Mouse (Mus musculus) left cerebral cortex, postnatal 4 days (tissue): ENCODE data around the gene Cd276. TPM values are rescaled to one million over a fixed set of nuclear protein-coding genes. Genes with fewer than 3 reads are reported as not detected.

Experiments
- DNase-seq: peaks from one replicate; pipeline ENCODE4 v3.0.0-alpha.2; 2022
- intact Hi-C: fragments of 180-260 bp; cut with DNase I; formaldehyde crosslinking; loops from one replicate; pipeline ENCODE4 v1.15.1; 2025
- total RNA-seq, 2 experiments: library from RNA; stranded (reverse); gene quantifications; 2 replicates each; pipeline ENCODE4 v1.2.3; 2021

Cd276 gene
- total RNA-seq, 2 experiments from 2014 or later, result 30.4 to 36.3 TPM

DNA sequence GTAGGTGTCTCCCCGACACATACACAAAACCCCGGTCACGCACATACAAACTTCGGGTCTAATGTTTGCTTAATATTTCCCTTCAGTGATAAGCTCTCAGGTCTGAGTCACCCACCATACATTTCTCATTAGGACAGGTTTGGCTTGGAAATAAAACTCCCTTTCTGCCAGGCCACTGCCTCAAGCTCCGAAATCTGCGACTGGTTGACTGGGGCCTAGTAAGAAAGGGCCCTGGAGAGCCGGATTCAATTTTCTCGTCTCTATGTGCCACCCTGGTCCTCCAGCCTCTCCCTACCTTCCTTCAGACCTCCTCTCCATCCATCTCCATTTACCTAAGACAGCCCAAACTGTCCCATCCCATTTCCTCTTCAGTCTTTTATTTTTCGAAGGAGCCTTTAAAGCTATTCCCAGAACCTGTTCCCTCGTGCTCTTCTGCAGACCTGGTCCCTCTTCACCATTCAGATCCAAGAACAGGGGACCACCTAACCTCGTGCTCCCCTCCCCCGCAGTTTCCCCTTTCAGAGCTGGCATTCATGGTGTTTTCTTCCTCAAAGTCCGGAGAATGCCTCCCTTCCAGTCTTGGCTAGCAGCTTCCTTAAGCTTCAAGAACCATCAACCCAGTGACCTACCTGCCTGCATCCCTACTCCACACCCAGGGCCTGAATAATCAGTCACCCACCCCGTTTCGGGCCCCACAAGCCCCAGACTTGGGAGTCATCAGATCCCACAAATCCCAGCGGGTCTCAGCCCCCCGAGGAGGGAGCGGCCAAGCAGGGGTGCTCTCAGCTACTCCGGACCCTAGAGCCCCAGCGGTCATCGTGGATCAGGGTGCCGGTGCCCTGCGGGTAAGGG, 955 bp downstream of the Cd276 start:
- intact Hi-C loops, result no loop called here
- DNase-seq, result peak; percentile 36

DNA sequence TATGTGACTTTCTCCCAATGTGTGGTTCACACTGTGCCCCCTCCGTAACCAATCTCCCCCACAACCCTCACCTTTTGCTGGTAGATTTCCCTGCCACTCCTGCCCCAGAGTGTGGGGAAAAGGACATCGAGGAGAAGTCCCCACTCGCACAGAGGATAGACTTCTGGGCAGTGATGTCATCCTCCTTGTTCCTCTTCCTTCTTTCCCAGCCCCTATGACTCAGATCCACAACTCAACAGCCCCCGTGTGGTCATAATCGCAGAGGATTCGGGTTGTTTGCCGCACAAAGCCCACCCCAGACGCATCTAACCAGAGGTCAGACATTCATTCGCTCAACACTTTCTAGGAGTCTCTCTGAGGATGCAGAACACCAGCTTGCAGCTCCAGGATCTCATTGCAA, 3.2 kb downstream of the Cd276 start:
- intact Hi-C loops, result no loop called here
- no peak for DNase-seq

DNA sequence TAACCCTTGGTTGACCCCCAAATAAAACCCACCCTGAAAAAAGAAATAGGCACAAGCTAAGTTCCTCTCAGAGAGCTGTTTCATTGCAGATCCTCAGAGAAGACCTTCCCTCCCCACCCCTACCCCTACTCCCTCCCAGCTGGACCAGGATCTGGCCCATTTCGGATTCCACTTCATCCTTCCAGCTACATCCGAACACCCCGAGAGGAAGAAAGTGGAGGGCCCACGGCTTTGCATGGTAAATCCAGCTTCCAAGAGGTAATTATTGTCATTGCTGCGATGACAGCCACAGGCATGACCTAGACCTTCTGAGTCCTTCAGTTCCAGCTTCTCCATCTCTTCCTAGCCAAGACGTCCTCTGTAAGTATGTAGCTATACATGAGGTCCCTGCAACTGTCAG, 4.3 kb downstream of the Cd276 start:
- DNase-seq, result no peak

DNA sequence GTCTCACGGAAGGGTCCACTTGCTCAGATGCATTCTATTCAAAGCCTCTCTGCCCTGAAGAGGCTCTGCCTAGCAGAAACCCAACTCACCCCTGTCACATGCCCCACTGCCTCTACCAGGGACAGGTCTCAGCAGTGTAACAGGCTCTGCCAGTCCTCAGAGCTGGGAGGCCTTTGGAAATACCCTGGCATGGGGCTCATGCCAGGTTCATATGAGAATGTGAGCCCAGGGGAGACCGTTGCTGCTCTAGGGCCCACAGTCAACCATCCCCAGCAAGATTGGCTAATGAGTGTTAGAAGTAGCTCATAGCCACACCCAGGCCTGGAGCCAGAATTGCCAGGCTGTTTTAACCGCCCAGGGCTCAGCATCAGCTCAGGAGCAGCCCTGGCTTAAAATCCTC, 5.5 kb downstream of the Cd276 start:
- DNase-seq, result peak; percentile 39
- intact Hi-C loops, result loop anchor here (10.0 kb wide), 1 partner anchor 325 kb away; no protein-coding TSS in a partner anchor

More for the DNA sequence above, 4.3 kb downstream of the Cd276 start:
- intact Hi-C loops, result no loop called here

DNA sequence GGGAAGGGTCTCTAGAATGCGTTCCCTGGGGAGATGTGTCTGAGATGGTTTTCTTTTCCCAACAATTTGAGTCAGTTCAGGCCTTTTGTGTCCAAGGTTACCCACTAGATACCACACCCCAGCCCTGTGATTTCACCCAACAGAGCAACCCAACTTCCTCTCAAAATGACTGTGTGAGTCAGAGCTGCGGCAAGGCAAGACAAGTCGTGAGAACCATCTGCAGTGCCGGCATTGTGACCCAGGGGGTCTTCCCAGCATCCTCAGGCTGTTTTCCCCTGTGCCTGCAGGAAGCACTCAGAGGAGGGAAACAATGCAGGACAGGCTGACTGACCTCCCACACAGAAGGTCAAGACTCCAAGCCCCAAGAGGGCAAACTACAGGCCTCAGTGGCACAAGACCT, 6.3 kb downstream of the Cd276 start:
- intact Hi-C loops, result loop anchor here (10.0 kb wide), 1 partner anchor 326 kb away; no protein-coding TSS in a partner anchor
- no peak for DNase-seq

DNA sequence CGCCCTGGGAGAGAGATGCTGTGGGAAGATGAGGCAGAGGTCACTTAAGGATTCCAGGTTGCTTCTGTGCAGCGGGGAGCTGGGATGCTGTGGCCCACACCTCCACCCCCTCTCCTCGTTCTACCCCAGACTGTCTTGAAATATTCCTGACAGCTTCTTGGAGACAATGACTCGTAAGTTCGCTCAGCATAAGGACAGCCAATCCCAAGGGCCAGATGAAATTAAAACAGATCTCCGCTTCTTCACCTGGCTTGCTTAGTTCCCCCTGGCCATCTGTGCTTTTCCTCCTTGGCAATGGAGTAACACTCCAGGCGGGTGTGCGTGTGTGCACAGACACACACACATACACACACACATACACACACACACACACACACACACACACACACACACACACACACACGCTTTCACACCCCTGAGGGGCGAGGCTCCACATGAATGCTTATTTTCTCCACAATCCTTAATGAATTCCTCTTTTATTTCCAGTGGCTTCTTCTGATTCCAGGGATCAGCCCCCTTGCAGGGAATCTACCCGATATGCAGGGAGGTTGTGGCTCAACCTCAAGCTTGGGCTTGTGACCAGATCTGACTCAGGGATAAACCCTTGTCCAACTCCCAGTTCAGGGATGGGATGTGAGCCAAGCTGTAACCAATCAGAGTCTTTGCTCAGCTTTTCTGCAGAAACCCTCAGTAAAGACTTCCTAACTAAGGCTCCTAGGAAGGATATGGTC, 8.4 kb downstream of the Cd276 start:
- peak; percentile 37 for DNase-seq

DNA sequence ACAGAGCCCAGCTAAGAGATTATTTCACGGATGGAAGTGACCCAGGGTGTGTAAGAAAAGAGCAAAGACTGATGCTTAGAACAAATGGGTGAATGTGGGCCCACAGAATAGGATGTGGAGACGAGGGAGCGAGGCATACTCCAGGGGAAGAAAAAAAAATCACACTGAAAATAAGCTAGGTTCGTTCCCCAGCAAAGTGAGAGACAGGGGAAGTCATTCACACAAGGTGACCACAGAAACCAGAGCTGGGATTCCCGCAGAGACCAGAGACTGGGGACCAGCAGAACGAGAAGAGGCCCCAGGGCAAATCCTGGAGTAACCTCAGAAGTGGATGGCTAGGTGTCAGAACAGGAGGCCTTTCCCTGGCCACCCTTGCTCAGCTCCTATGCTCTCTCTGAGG, 9.8 kb downstream of the Cd276 start:
- intact Hi-C loops, result loop anchor here (10.0 kb wide), 1 partner anchor 329 kb away; no protein-coding TSS in a partner anchor
- DNase-seq, result no peak

More for the DNA sequence above, 8.4 kb downstream of the Cd276 start:
- intact Hi-C loops, result loop anchor here (10.0 kb wide), 1 partner anchor 328 kb away; no protein-coding TSS in a partner anchor

DNA sequence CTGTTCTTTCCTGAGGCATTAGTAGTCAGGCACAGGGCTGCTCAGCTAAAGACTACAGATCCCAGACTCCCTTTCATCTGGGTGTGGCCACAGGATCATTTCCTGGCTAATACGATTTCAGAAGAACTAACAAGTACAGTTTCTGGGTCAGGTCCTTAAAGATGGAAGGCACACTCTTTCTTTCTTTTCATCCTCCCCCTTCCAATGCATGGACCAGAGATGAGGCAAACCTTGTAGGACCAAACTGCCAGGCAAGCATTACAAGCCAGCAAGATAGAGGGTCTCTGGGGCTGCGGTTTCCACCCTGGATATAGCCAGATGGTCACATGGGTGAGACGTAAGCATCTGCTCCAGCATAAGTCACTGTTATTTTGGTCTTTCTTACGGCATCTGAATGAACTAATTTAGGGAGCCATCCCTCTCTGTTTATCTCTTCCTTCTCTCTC, 10.3 kb downstream of the Cd276 start:
- DNase-seq, result no peak
- intact Hi-C loops, result loop anchor here (5.0 to 10.0 kb wide), 2 partner anchors 107 to 330 kb away; no protein-coding TSS in a partner anchor

DNA sequence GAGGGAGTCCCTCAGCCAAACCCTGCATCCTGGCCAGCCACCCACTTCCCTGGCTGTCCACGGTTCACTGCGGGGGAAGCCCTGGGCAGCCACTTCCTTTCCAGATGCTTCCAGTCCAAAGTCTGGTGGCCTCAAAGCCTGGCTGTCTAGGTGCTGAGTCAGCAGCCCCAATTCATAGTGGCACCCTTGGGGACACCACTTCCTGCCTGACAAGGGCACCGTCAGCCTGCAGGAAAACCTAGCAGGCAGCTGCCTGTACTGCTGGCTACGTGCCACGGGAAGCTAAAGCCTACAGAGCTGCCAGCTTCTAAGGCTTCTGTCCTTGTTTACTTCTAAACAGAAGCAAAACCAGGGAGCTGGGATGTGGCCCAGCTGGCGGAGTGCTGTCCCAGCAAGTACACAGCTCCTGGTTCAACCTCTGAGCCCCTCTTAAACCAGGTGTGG, 13.3 kb downstream of the Cd276 start:
- peak; percentile 78 for DNase-seq
- intact Hi-C loops, result loop anchor here (5.0 to 10.0 kb wide), 2 partner anchors 110 to 333 kb away; no protein-coding TSS in a partner anchor

DNA sequence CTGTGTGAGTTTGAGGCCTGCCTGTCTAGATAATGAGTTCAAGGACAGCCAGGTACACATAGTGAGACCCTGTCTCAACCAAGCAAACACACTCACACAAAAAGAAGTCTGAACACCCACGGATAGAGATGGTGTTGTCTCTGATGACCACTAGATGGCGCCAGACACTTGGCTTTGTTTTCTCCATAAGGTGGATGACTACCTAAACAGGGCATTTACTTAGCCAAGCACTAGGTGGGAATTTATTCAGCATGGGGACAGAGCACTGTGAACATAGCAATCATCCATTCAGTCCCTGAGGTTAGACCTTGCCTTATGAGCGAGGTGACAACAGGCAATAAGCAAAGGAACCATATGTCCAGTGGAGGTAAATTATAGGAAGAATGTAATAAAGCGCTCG, 15.4 kb downstream of the Cd276 start:
- intact Hi-C loops, result loop anchor here (5.0 to 10.0 kb wide), 3 partner anchors 112 to 335 kb away; no protein-coding TSS in a partner anchor
- DNase-seq, result peak; percentile 48

DNA sequence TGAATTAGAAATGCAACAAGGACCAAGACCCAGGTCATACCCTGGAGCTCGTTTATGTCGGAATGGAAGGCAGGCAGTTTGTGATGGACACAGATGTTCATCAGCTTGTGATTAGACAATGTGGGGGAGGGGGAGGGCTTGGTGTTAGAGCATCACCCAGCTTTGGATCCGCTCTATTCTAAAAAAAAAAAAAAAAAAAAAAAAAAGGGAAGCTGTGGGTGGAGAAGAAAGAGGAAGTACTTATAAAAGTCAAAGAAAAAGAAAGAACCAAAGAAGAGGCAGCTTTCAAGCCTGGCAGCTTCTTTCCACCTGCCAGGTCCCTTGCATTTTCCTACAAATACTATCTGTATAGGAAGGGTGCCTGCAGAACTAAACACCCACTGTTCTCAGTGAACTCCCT, 17.5 kb downstream of the Cd276 start:
- intact Hi-C loops, result loop anchor here (5.0 kb wide), 1 partner anchor 205 kb away; no protein-coding TSS in a partner anchor
- DNase-seq, result no peak

DNA sequence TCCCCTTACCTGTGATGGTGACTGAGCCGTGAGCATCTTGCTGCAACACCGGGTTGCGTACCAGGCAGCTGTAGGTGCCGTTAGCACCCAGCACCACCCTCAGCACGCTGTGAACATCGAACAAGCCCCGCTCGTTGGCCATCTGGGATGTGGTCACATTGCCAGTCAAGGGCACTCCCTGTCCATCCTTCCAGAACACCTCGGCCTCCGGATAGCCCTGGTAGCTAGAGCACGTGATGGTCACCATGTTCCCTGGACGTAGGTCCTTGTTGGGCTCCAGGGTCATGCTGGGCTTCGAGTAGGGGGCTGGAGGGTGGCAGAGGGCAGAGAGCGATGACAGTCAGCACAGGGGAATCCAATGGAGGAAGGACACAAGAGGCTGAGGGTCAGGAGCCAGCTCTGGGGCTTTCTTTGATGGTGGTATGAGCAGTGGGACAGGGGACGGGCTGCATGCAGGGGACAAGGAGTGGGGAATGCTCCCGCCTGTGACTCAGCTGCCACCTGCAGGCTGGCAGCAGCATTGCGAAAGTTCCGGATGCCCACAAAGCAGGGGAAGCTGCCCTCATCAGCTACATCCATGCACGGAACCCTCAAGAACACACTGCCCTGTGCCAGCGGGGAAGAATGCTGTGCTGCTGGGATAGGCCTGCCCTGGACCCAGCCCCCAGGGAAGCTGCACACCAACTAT, 19.6 kb downstream of the Cd276 start:
- peak; percentile 66 for DNase-seq
- intact Hi-C loops, result loop anchor here (5.0 kb wide), 1 partner anchor 203 kb away; no protein-coding TSS in a partner anchor

DNA sequence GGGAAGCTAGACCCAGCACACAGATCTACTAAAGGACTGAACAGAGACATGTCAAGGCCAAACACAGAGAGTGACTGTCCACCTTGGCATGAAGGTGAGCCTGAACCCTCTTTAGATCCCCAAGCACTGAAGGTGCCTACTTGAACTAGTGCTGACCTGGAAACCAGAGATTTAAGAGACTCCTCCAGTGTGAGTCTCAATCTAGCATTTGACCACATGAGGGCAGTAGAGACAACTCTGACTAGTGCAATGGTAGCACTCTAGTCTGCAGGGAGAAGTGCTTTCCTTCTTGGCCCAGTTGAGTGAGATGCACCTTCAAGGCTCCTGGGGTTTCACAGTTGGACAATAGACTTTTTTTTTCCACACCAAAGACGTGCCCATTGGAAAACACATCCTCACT, 20.5 kb downstream of the Cd276 start:
- DNase-seq, result peak; percentile 40
- intact Hi-C loops, result loop anchor here (5.0 kb wide), 1 partner anchor 202 kb away; no protein-coding TSS in a partner anchor

DNA sequence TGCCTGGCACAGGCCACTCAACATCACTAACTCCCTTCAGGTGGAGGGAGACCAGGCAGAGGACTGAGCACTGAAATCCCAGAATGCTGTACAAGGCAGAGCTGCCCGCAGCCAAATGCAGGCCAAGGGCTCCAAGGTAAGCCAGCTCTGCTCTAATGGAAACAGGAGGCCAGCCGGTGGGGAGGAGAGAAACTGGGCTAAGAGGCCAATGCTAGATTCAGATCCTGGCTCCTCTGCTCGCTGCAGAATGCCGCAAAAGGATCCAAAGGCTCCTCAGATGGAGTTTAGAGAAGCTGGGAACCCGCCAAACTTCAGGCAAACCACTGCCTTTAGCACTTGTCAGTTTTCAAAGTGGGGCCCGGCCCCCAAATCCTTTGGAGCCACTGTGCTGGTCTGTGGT, 21.9 kb downstream of the Cd276 start:
- intact Hi-C loops, result no loop called here
- DNase-seq, result no peak

DNA sequence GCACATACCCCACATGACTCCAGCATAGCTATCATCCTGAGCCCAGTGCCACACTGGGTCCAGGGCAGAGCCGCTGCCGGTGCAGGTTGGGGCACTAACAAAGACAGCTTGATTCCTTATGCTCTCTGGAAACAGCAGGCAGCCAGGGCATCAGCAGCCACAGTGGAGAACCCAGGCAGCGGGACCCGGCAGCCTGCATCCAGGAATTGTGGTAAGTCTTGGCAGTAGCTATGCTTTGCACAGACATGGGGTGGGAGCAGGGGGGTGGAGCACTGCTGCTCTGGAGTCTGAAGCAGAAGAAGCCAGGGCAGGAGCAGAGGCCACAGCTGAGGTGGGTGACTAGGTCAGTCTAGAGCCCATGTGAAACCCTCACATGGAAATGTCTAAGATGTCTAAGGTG, 23.0 kb downstream of the Cd276 start:
- peak; percentile 51 for DNase-seq
- intact Hi-C loops, result no loop called here

DNA sequence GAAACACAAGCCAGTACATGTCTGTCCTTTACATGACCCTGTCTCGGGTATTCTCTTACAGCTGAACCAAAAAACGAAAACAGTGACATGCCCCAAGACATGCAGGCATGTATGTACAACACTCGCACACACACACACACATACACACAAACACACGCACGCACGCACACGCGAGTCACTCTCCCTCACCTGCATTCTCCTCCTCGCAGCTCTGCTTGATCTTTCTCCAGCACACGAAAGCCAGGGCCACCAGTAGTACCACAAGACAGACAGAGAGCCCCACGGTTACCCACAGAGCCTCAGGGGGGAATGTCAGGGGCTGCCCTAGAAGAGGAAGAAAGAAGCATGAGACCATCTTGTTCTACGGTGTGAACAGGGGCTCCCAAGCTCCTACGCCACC, 24.8 kb downstream of the Cd276 start:
- no peak for DNase-seq
- intact Hi-C loops, result no loop called here

DNA sequence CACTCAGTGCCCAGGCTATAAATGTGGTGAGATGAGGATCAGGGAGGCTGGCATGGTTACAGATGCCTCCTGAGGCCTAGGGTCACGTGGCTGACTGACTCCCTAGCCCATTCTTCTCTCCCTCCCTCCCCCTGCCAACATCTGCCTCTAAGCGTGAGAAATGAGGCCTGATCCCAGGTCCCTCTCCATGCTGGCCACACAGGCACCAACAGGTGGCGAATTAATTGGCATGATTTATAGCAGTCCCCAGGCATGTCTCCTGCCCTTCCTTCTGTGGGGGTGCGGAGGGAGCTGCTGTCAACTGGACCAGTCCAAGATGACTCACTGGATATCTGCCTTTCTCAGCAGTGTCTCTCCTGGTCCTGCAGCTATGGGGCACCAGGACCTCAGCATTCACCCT, 27.4 kb downstream of the Cd276 start:
- intact Hi-C loops, result no loop called here
- no peak for DNase-seq

DNA sequence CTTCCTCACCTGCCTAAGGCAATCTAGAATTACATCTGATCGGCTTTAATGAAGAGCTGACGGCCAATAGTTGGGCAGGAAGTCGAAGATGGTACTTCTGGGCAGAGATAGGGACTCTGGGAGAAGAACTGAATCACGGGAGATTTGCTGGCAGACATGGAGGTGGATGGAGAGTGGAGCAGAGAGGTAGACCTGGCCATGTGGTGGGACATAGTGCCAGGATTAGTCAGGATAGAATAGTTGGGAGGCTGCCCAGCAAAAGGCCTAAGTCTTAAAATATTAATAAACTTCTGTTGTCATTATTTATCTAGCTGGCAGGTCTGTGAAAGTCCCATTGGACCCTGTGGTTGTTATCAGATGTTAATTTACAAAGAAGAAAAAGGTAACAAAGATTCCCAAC, 30.1 kb downstream of the Cd276 start:
- intact Hi-C loops, result no loop called here
- no peak for DNase-seq

DNA sequence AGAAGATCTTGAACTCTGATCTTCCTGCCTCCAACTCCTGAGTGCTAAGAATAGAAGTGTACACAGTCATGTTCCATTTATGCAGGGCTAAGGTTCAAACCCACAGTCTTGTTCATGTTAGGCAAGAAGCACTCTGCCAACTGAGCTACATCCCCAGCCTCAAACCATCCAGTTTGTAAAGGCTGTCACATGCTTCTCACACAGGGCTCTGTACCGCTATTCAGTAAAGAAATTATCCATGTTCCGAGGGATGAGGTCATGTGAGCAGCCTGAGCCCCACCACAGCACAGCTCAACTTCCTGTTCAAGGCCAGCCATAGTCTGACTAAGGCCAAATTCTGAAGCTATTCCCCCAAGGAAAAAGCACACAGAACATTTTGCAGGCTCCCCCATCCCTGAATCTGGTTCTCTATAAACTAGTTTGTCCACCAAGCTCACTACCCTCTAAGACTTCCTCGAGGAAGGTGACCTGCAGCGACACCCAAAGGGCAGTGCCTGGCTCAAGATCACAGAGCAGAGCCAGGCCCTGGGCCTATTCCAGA, 33.3 kb downstream of the Cd276 start:
- intact Hi-C loops, result no loop called here
- no peak for DNase-seq
